Mouse (Mus musculus): Measurements from ENCODE around the gene Caly.
A peak's percentile ranks its signal among the peaks of the same experiment; 100 is the strongest.

Gene Caly

DNA sequence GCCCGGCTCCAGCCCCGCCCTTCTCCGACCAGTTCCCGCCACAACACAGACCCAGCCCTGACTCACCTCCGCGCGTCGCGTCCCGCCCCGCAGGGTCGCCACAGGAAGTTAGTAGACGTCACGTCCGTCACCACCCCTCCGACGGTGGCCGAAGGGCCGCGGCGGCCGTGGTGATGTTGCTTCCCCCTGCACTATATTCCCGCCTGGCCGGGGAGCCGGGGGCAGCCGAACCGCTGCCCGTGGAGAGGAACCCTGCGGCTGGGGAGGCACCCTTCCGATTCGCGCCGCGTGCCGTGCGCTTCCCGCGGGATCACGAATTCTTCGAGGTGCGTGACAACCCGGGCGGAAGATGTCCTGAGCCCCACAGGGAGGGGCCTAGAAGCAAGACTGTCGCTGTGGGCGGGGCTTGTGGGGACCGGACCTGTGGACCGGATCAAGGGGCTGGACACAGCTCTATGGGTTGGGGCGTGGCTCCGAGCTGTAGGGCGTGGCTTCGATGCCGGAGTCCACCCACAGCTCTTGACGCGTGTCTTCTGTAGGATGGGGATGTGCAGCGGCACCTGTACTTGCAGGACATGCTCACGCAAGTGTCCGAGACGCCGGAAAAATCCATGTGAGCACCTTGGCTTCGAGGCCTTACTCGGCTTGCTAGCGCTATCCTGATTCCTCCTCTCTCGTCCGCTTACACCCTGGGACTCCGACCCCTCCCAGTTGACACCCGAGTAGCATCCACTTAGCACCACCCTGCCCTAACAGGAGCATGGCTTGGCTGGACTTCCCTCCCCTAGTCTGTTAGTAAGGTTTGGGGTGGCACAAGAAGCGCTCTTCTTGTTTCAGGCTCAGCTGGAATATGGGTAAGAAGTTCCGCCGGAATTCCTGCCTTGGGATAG lies 45.8 kb downstream of the Caly start, which contains the start of the genes Zfp511 and Tubgcp2:
Gene Zfp511 (plus strand): TSS at position 111 of the 890 bp plus-strand sequence.
Gene Tubgcp2 (minus strand): TSS at position 389 of the 890 bp plus-strand sequence.
- peak; percentile 93 for DNase-seq (ENCODE audit: low spot score)

DNA sequence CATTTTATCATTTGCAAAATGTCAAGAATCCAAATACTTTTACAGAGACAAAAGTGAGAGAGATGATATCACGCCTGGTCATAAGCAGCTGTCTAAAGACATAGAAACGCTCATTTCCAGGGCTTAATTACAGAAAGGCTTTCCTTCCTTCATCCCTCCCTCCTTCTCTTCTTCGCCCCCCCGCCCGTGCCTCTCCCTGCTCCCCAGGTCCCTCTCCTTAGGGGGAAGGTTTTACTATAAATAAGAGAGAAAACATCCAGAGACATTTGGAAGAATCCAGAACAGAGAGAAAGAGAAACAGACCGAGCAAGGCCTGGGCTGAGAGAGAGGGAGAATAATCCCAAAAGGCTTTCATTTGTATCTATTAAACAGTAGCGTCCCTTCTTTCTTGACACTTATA lies 46.9 kb downstream of the Caly start:
- no peak for DNase-seq (ENCODE audit: low spot score)

DNA sequence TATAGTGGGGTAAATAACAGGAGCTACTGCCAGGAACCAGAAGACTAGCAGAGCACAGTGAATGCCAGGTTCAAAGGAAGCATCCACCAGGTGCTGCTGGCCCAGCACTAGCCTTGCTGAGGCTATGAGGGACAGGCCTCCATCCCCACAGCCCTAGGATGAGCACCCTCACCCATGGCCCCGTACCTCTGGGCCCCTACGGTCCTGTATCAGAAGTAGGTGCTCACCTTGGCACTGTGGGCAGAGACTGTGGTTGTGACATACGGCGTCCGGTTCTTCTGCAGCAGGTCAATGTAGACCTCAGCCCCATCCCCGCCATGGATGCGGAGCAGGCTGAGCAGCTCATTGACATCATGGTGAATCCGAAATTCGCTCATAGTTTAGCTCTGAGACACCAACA lies 49.0 kb downstream of the Caly start:
- no peak for DNase-seq (ENCODE audit: low spot score)

DNA sequence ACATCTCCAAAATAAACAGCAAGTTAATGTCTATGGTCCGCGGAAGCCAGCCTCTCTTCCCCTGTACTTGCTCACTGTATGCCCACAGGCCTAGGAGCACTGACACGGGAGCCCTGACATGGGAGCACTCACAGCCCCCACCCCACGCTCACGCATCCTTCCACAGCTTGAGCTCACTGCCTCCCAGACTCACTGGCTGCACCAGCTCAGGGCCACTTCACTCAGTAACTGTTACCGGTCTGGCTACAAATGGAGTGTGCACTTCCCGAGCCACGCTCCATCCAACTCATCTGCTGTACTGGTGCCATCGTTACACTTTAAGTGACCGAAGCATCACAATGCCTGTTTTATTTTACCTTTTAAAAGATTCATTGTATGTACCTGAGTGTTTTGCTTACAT lies 50.0 kb downstream of the Caly start:
- DNase-seq (ENCODE audit: low spot score): no peak

DNA sequence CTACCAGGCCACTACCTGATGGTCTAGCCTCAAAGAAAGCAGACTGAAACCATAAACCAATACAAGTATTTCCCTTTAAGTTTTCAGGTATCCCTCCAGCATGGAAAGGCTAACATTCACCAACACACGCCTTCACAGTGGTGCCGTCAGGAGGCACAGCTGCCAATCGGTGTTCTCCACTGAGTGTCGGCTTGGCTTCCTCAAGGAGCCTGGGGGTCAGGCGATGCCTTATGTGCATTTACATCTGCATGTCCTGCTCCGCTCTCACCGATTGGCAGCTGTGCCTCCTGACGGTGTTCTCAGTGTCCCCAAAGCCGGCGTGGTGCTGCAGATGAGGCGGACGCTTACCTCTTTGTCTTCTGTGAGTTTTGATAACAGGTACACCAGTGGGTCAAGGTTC lies 50.6 kb downstream of the Caly start:
- DNase-seq (ENCODE audit: low spot score): no peak

All from ovary, adult 18-20 months (tissue).